Mouse (Mus musculus) cerebellum, postnatal 10 days (tissue): ENCODE data around the gene Mrpl22.
A peak's percentile ranks its signal among the peaks of the same experiment; 100 is the strongest.

Experiments
- DNase-seq, 2 experiments: peaks; one replicate each; pipeline ENCODE4 v3.0.0; 2021; ENCODE audit warnings: mixed read lengths in 2 of 2

The Mrpl22 gene

DNA sequence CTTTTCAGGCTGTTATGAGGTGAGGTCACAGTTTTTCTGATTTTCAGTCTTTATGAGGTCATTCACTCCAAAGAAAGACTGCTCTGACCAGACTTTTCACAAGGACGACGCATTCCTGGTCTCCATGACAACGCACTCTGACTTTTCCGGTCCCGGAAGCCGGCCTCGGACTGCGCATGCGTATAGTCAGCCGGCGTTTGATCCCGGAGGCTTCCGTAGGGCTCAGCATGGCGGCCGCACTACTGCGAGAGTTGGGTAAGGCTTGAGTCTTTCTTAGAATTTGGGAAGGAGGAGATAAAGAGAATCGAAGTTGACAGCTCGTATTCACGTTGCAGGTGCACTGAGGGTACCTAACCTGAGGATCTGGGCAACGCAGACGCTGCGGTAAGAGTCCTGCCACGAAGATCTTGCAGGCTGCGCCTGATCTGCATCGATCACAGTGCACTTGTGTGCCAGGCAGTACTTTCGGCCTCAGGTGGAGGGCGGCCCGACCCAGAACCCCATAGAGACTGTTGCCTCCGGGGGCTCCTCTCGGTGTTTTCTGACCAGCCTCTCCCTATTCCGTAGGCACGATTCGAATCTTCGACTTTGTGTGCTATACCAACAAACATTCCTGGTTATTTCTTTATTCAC is at the start of gene Mrpl22:
Mrpl22 (plus strand) TSS at position 203 of the 633 bp plus-strand sequence.
- peak; percentile 98 for DNase-seq

DNA sequence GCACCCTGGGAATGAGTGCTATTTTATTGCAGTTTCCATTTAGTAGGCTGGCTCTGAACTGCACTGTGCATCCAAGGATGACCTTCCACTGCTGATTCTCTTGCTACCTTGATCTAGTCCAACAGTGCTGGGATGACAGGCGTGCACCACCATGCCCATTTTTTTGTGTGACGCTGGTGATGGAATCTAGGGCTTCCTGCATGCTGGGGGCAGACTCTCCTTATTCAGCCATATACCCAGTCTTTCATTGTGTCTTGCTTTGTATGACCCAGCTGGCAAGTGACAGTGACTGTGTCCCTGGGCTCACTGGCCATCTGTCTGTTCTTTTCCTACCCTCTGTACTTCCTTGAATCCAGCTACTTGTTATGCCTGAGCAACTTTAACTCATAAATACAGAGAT is 47.8 kb upstream of the Mrpl22 start:
- peak; percentile 29 to 42 for DNase-seq

DNA sequence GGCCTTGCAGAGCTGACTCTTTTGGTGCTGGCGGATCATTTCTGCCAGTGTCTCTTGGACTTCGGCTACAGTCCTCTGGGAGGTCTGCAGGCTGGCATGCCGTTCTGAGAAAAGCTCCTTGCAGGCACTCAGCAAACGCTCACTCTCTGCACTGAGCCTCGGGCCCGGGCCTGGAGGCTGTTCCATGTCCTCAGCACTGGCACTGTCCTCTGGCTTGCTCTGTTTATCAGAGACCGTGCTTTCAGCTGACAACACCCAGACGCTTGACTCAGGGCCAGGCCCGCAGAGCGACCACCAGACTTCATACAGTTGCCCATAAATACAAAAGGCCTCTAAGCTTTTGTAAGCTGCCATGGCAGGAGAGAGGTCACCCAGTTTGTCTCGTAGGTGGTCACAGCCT is 46.4 kb upstream of the Mrpl22 start:
- peak; percentile 46 to 56 for DNase-seq

DNA sequence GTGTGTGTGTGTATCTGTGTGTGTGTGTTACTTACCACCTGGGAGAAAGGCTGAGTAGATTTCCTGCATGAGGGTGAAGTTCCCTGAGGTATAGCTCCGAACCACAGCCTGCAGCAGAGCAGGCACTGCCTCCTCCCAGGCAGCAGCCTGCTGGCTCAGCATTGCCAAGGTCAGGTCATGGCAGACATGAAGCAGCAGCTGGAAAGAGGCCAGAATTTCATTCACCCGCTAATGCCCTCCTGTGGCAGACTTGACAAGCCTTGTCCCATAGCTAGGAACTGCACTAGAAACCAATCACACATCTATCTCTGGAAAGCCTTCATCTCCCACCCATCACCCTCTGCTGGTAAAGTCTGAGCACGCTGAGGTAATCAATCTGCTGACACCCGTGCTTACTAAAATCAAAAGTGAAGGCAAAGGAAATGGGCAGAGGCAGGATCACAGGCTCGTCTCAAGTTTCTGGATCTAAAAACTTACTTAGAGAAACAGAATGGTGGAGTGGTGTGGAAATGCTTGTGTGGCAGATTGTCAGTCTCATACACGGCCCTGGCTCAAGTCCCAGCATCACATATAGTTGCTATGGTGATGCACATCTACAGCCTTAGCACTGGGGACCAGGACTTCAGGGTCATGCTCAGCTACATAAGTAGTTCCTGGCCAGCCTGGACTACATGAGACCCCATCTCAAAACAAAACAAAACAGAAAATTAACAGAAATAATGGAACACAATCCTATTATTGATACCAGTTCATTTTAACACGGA is 44.9 kb upstream of the Mrpl22 start:
- DNase-seq: peak; percentile 87 to 91

DNA sequence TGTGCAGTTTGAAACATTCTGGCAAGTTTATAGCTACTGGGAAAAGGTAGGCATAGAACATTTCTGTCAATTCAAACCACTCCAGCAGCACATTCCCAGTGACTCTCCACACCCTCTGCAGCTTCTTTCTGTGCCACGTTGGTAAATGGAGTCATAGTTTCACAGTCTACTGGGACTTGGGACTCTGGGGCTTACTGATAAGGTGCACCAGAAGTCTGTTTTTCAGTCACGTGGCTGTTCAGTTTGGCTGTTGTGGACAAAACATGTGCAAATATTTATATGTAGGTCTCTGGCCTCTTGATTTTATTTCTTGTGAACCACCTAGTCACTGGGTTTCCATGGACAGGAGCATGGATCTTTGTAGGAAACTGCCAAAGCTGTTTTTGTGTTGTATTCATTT is 43.9 kb upstream of the Mrpl22 start:
- DNase-seq: no peak

DNA sequence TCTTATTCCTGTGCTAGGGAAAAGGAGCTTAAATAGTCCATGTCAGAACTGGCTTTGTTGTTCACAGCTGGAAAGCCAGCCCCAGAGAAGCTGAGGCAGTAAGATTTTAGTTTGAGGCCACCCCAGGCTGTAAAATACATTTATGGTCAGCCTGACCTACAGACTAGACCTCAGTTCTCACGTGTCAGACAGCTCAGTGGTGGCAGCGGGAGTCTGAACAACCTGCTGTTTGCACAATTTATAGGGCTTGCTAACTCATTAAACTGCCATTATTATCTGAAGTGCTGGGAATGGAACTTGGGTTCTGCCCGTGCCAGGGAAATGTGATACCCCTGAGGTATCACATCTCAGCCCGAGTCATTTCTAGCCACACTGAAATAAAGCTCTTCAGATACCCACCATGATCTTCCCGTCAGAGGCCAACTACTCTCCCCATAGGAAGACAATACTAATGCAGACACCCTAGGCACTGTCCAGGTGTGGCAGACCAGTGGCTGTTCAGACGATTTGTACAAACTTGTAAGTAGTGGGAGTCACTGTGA is 42.1 kb upstream of the Mrpl22 start:
- no peak for DNase-seq

DNA sequence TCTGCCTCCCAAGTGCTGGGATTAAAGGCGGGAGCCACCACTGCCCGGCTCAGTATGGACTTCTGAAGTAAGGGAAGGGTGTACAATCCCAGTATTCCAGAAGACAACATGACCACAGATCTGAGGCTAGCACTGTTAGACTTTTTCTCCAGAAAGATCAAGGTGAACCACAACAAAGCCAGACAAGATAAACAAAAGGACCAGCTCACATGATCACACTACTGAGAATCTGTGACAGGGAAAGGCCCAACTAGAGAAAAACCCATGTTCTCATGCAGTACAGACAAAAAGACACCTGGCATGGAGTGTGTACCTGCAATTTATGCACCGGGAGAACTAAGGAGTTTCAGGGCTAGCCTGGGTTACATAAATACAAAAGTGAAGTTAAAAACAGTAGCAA is 39.4 kb upstream of the Mrpl22 start:
- DNase-seq: no peak

DNA sequence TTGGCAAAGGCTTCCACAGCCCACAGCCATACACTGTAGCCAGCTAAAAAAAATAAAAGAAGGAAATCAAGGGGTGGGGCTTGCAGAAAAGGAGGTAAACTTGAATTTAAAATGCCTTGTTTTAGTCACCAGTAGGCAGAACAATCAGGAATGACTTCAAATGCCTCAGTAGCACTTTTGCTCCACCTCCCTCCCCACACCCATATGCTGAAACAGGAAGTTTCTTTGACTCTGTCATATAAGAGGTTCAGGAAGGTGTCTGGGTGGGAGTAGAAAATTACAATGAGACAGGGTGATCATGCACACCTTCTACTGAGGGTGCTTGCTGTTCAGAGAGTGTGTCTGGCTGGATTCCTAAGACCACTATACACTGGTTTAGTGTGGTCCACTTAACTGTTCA is 36.6 kb upstream of the Mrpl22 start:
- no peak for DNase-seq

DNA sequence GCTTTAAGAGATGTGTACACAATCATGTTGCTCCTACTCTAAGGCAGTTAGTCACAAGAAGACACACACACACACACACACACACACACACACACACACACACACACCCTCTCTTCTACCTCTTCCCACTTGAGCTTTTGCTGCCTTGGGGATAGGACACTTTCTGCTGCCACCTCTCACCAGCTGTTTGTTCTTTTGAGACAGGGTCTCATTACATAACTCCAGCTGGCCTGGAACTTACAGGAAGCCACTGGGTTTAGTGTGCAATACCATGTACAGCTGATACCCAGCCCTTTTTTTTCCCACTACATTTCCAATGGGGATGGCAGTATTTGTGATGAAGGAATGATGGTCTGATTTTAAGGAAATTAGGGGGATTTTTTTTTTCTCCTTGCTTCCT is 36.2 kb upstream of the Mrpl22 start:
- no peak for DNase-seq

DNA sequence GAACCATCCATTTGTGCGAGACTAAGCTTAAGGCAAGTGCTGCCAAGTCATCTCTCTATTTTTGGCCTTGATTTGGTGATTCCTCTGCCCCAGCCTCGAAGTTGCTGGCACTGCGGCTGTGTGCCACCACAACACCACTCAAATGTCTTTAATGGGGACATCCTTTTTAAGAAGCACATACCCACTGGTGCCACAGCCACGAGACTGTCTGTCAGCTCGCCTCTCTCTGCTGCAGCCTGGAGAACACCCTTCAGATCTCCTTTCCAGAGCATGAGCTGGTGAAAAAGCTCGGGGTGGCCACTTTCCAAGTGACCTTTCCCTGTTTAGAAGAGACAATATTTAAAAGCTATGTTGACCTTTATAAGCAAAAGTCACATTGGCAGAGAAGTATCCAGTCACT is 34.8 kb upstream of the Mrpl22 start:
- no peak for DNase-seq

DNA sequence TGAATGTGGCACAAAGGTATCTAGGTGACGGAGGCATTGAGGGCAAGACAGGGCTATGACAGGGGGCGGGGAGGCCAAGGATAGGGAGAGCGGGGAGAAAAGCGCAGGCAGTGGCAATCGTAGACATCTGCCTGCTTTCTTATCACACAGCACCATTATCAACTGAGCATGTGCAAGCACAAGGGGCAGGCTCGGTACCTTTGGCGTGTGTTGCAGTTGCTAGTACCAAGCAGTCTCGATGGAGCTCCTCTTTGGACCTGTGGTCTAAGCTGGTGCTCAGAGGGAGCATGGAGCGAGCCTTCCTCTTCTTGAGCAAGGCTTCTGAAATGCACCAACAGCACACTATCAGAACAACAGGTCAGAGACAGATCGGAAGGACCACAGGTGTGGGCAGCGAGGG is 32.6 kb upstream of the Mrpl22 start:
- no peak for DNase-seq

DNA sequence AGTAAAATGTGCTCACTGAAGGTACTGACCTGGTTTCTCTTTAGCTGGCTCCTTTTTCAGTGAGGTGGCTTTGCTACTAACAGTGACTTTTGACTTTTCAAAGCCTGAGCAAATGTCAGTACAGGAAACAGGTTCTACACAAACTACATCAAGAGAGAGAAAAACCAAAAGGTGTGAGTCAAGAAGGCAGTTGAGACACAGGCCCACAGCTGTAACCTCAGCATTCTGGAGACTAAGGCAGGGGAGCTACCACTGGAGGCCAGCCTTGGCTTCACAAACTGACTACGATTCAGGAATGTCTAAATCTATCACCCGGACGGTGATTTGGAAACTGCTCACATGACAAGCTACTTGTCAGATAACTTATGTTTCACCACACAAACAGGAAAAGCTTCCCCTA is 32.0 kb upstream of the Mrpl22 start:
- no peak for DNase-seq

DNA sequence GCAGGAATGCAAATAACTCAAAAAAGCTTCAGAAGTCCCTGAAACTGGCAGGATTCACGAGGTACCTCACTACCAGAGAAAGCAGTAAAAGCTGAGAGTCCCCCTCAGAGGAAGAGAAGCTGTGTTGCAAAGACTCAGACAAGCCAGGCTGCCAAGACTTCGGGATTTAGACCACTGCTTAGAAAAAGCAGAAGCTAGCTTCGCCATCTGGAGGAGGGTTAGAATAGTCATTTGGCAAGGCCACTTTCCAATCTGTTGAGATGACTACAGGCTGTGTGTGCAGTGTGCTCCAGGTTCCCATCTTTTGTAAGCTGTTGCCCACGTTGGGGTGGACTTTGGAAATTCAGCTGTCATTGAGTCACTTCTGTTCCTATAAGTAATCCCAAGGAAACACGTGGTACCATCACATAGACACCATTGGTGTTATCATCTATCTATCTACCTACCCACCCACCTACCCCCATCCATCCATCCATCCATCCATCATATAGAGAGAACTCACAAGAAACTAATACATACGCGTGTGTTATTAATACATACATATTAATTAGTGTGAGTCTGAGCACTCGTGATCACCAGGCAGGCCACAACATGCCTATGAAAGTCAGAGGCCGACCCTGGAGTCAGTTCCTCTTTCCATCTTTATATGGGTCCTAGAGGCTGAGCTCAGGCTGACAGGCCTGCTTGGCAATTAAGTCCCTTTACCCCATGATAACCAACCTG is 27.6 kb upstream of the Mrpl22 start:
- DNase-seq: peak; percentile 68 to 71

DNA sequence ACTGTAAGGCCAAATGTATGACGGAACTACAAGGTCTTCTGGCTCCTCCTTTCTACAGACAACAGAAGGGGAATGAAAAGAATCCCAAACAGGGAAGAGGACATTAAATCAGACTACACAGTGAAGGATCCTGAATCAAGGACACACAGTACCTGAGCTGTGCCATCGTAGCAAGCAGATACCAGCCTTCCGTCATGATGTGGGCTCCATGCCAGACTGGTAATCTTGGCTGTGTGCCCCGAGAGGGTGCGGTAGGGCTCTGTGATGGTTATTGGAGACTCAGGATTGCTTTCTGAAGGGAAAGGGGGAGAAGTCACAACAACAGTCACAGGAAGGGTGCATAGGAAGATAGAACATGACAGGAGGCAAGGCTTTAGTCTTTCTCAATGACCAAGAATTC is 25.2 kb upstream of the Mrpl22 start:
- DNase-seq: peak; percentile 73 to 77

DNA sequence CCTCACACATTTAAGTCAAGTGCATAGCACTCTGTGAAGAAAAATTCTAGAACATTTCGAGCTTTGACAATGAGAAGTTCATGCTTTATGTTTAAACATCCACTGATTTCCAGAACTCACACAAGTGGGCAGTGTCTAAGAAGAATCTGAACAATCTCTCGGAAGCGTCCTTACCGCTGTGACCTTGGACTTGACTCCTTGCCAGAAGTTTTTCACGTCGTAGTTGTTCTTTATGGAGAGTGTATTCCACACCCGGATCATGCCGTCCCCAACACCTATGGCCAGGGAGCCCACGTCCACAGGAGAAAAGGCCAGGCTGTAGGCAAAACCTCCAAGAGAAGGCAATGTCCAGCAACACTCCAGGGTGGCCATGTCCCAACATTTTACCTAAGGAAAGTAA is 16.0 kb upstream of the Mrpl22 start:
- no peak for DNase-seq

DNA sequence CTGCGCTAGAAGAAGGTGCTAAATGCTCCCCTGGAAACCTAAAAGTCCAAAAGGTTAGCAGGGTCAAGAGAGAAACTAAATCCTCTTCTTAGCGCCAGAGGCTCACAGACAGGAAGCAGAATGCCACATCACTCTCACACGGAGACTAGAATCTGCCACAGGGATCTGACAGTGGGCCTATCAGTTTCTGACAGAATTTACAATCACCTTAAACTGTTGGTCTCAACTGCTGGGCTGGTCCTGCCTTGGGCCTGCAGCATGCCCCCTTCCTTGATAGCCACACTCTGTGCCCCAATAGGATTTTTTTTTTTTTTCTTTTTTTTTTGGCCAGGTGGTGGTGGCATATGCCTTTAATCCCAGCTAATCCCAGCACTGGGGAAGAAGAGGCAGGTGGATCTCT is 14.6 kb upstream of the Mrpl22 start:
- no peak for DNase-seq

DNA sequence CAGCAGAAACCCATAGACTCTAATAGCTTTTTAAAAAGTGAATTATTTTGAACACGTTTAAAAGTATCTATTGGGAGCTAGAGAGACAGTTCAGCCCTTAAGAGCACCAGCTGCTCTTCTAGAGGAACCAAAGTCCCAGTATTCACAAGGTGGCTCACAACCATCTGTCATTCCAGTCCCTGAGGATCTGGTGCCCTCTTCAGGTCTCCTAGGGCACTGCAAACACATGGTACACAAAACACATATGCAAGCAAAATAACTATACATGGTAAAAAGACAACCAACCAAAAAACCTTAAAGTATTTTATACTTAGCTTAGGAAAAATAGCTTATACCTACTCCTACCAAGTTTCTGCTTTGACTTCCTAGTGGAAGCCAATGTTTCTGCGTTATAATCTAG is 6.4 kb upstream of the Mrpl22 start:
- peak; percentile 30 to 31 for DNase-seq

DNA sequence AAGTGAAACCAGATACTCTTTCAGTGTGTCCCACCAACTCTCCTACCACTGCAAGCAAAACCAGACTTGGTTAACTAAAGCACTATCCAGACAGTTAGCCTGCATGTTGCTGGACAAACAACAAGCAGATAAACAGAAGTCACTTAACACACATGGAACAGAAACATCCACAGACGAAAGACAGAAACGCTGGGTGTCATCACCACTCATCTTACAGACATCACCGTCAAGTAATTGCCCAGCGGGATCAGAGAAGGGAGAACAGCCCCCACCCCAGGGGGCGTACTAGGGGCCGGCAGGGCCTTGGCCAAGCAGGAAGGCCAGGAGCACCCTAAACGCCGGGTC is 3.7 kb upstream of the Mrpl22 start:
- no peak for DNase-seq

DNA sequence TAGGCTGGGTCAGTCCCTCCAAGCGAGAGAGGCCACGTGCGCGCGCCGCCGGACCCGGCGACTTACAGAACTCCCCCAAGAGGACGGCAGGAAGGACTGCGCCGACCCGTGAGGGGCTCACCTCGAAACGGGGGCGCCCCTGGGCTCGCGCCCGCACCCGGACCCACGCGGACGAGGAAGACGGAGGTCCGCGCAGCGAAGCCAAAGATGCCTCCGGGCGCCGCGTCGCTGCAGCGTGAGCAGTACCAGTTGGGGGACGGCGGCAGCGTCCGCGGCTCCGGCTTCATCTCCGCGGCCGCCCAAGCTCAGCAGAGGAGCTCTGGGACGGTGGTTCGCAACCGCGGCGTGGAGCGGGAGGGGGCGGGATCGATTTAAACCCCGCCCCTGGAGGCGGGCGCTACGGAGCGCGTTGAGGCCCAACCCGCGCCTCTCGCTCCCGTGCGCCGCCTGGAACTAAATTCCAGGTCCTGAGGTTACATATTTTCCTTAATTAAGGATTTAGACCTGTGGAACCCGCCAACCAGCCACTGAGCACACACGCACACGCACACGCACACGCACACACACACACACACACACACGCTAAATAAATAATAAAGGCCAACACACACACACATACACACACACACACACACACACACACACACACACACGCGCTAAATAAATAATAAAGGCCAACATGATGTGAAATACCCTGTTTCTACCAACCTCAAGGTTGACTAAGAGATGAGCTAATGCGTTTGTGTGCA is 3.1 kb upstream of the Mrpl22 start, which contains the start of gene Gemin5:
Gemin5 (minus strand) TSS at position 373 of the 749 bp plus-strand sequence.
- peak; percentile 94 for DNase-seq

DNA sequence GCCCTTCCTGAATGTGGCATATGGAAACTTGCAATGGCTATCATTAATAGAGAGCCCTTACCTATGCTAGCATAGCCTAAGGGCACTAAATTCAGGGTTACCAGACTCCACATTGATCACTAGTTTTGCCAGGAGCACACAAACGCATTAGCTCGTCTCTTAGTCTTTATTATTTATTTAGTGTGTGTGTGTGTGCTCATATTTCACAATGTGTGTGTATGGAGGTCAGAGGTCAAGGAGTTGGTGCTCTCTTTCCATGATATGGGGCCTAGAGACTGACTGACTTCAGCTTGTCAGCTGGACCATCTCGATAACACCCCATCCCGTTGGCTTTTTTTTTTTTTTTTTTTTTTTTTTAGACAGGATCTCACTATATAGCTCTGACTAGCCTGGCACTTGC is 1.8 kb upstream of the Mrpl22 start:
- DNase-seq: no peak

DNA sequence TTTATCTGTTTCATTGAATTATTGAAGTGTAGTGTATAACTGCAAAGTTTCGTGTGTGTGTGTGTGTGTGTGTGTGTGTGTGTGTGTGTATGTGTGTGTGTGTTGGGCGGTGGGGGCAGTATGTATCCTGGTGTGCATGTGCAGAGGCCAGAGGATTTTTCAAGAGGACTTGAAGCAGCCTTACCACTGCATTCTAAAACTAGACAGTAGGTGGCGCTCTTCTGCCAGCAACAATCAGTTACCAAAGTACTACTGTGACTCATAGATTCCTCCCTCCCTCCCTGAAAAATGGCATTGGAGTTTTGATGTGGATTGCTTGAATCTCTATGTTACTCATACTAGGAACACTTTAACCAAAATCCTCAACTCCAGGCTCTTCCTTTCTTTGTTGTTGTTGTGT is 8.1 kb downstream of the Mrpl22 start:
- peak; percentile 81 to 85 for DNase-seq

DNA sequence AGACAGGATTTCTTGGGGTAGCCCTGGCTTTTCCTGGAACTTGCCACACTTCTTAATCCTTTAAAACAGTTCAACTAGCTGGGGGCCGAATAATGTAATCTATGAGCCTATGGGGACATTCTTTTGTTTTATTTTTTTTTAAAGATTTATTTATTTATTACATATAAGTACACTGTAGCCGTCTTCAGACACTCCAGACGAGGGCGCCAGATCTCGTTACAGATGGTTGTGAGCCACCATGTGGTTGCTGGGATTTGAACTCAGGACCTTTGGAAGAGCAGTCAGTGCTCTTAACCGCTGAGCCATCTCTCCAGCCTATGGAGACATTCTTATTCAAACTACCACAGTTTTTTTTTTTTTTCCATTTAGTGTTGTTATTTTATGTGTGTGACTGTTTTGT is 8.5 kb downstream of the Mrpl22 start:
- DNase-seq: peak in 1 of 2 experiments; percentile 13

DNA sequence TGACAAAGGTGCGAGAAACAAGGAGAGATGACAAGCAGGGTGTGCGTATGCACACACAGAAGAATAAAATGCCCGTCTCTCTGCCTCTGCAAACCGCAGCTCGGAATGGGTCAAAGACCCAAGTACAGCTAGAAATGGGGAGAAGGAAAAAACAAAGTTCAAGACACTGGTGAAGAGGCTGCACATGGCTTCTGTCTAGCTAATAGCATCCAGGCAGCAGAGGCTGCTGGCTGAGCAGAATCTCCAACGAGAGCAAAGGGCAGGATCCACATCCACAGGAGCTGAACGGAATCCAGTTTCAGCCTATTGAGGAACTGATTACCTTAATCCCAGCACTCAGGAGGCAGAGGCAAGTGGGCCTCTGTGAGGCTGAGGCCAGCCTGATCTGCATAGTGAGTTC is 9.3 kb downstream of the Mrpl22 start:
- no peak for DNase-seq
